Mouse (Mus musculus): ENCODE results near the gene Asphd1. TPM values are rescaled to one million over a fixed set of nuclear protein-coding genes. Genes with fewer than 3 reads are reported as not detected.

Gene Asphd1
- polyA plus RNA-seq, 1 experiment = 1.4 TPM

GRCm38 (mm10) chr7:126932652-126933051 is 16.7 kb downstream of the Asphd1 start:
- Histone ChIP-seq H3K27ac (ENCODE audit: control insufficient read depth, insufficient read depth, low read depth, low read length) (no peak overlapping the region), H3K4me1 (ENCODE audit: control insufficient read depth, insufficient read depth, low read length) (peaks cover 3% of the 10 kb centered on the region), H3K36me3 (ENCODE audit: control insufficient read depth, insufficient read depth, low read length) (peaks cover 2% of the 10 kb centered on the region; the same call in 1 of the 2 replicates), H3K27me3 (ENCODE audit: control insufficient read depth, insufficient read depth, low read length) (no peaks in the 10 kb centered on the region), H3K4me3 (ENCODE audit: control insufficient read depth, low read depth, low read length) (no peak overlapping the region)
- no peak for TF ChIP-seq CTCF (IDR thresholded peaks at IDR 0.05; ENCODE audit: control insufficient read depth, insufficient read depth, insufficient replicate concordance, low read depth, low read length)
- TF ChIP-seq POLR2A (IDR thresholded peaks at IDR 0.05; ENCODE audit: control insufficient read depth, low read depth, low read length) = no peak

GRCm38 (mm10) chr7:126929046-126929445 is 20.3 kb downstream of the Asphd1 start:
- Histone ChIP-seq H3K36me3 (ENCODE audit: control insufficient read depth, insufficient read depth, low read length) (peaks cover 2% of the 10 kb centered on the region; the same call in 1 of the 2 replicates), H3K4me3 (ENCODE audit: control insufficient read depth, low read depth, low read length) (peak overlapping the region; percentile 98), H3K27ac (ENCODE audit: control insufficient read depth, insufficient read depth, low read depth, low read length) (peak overlapping the region; percentile 89), H3K4me1 (ENCODE audit: control insufficient read depth, insufficient read depth, low read length) (peaks cover 3% of the 10 kb centered on the region), H3K27me3 (ENCODE audit: control insufficient read depth, insufficient read depth, low read length) (no peaks in the 10 kb centered on the region)
- TF ChIP-seq CTCF (IDR thresholded peaks at IDR 0.05; ENCODE audit: control insufficient read depth, insufficient read depth, insufficient replicate concordance, low read depth, low read length) = no peak
- no peak for TF ChIP-seq POLR2A (IDR thresholded peaks at IDR 0.05; ENCODE audit: control insufficient read depth, low read depth, low read length)

GRCm38 (mm10) chr7:126928384-126929037 is 20.9 kb downstream of the Asphd1 start, which contains the start of gene Kctd13:
Gene Kctd13, plus strand, starts transcription at chr7:126928879.
- TF ChIP-seq CTCF (IDR thresholded peaks at IDR 0.05; ENCODE audit: control insufficient read depth, insufficient read depth, insufficient replicate concordance, low read depth, low read length) = no peak
- peak; percentile 89 for TF ChIP-seq POLR2A (IDR thresholded peaks at IDR 0.05; ENCODE audit: control insufficient read depth, low read depth, low read length)
- Histone ChIP-seq H3K36me3 (ENCODE audit: control insufficient read depth, insufficient read depth, low read length) (peaks cover 2% of the 10 kb centered on the region; the same call in 1 of the 2 replicates), H3K4me1 (ENCODE audit: control insufficient read depth, insufficient read depth, low read length) (peaks cover 3% of the 10 kb centered on the region), H3K27ac (ENCODE audit: control insufficient read depth, insufficient read depth, low read depth, low read length) (peak within 1 kb of the TSS; percentile 97), H3K27me3 (ENCODE audit: control insufficient read depth, insufficient read depth, low read length) (no peaks in the 10 kb centered on the region), H3K4me3 (ENCODE audit: control insufficient read depth, low read depth, low read length) (peak within 1 kb of the TSS; percentile 98)

- TF ChIP-seq CTCF (IDR thresholded peaks at IDR 0.05; ENCODE audit: control insufficient read depth, insufficient read depth, insufficient replicate concordance, low read depth, low read length) (no peak), POLR2A (IDR thresholded peaks at IDR 0.05; ENCODE audit: control insufficient read depth, low read depth, low read length) (no peak)
- H3K27ac ChIP-seq (ENCODE audit: control insufficient read depth, insufficient read depth, low read depth, low read length) = no peak overlapping the region
These were observed 23.1 kb downstream of the Asphd1 start for GRCm38 (mm10) chr7:126926299-126926698.

GRCm38 (mm10) chr7:126923999-126924398 is 25.4 kb downstream of the Asphd1 start:
- TF ChIP-seq POLR2A (IDR thresholded peaks at IDR 0.05; ENCODE audit: control insufficient read depth, low read depth, low read length) (no peak), CTCF (IDR thresholded peaks at IDR 0.05; ENCODE audit: control insufficient read depth, insufficient read depth, insufficient replicate concordance, low read depth, low read length) (no peak)

More at GRCm38 (mm10) chr7:126926299-126926698, 23.1 kb downstream of the Asphd1 start:
- H3K27me3 ChIP-seq (ENCODE audit: control insufficient read depth, insufficient read depth, low read length) = no peaks in the 10 kb centered on the region
- no peaks in the 10 kb centered on the region; the same call in none of the 2 replicates for H3K4me1 ChIP-seq (ENCODE audit: control insufficient read depth, insufficient read depth, low read length)
- H3K4me3 ChIP-seq (ENCODE audit: control insufficient read depth, low read depth, low read length) = no peak overlapping the region; the same call in 1 of the 2 replicates
- peaks cover 2% of the 10 kb centered on the region for H3K36me3 ChIP-seq (ENCODE audit: control insufficient read depth, insufficient read depth, low read length)

GRCm38 (mm10) chr7:126922624-126923060 is 26.7 kb downstream of the Asphd1 start, which contains the start of gene Tmem219:
Gene Tmem219, minus strand, starts transcription at chr7:126922917.
- H3K27ac ChIP-seq (ENCODE audit: control insufficient read depth, insufficient read depth, low read depth, low read length) = peak within 1 kb of the TSS; percentile 67

More at GRCm38 (mm10) chr7:126923999-126924398, 25.4 kb downstream of the Asphd1 start:
- H3K36me3 ChIP-seq (ENCODE audit: control insufficient read depth, insufficient read depth, low read length) = no peaks in the 10 kb centered on the region; the same call in 1 of the 2 replicates
- no peak overlapping the region for H3K4me3 ChIP-seq (ENCODE audit: control insufficient read depth, low read depth, low read length)
- H3K27ac ChIP-seq (ENCODE audit: control insufficient read depth, insufficient read depth, low read depth, low read length) = peak overlapping the region; percentile 67
- H3K4me1 ChIP-seq (ENCODE audit: control insufficient read depth, insufficient read depth, low read length) = no peaks in the 10 kb centered on the region; the same call in none of the 2 replicates
- H3K27me3 ChIP-seq (ENCODE audit: control insufficient read depth, insufficient read depth, low read length) = no peaks in the 10 kb centered on the region

GRCm38 (mm10) chr7:126921563-126921962 is 27.8 kb downstream of the Asphd1 start:
- Histone ChIP-seq H3K36me3 (ENCODE audit: control insufficient read depth, insufficient read depth, low read length) (no peaks in the 10 kb centered on the region; the same call in 1 of the 2 replicates), H3K4me3 (ENCODE audit: control insufficient read depth, low read depth, low read length) (no peak overlapping the region), H3K4me1 (ENCODE audit: control insufficient read depth, insufficient read depth, low read length) (no peaks in the 10 kb centered on the region; the same call in none of the 2 replicates), H3K27me3 (ENCODE audit: control insufficient read depth, insufficient read depth, low read length) (no peaks in the 10 kb centered on the region), H3K27ac (ENCODE audit: control insufficient read depth, insufficient read depth, low read depth, low read length) (peak overlapping the region; percentile 37)
- TF ChIP-seq POLR2A (IDR thresholded peaks at IDR 0.05; ENCODE audit: control insufficient read depth, low read depth, low read length) = no peak
- no peak for TF ChIP-seq CTCF (IDR thresholded peaks at IDR 0.05; ENCODE audit: control insufficient read depth, insufficient read depth, insufficient replicate concordance, low read depth, low read length)

More at GRCm38 (mm10) chr7:126922624-126923060, 26.7 kb downstream of the Asphd1 start, which contains the start of gene Tmem219:
- Histone ChIP-seq H3K36me3 (ENCODE audit: control insufficient read depth, insufficient read depth, low read length) (no peaks in the 10 kb centered on the region; the same call in 1 of the 2 replicates), H3K27me3 (ENCODE audit: control insufficient read depth, insufficient read depth, low read length) (no peaks in the 10 kb centered on the region), H3K4me3 (ENCODE audit: control insufficient read depth, low read depth, low read length) (no peak within 1 kb of the TSS), H3K4me1 (ENCODE audit: control insufficient read depth, insufficient read depth, low read length) (no peaks in the 10 kb centered on the region; the same call in none of the 2 replicates)
- TF ChIP-seq CTCF (IDR thresholded peaks at IDR 0.05; ENCODE audit: control insufficient read depth, insufficient read depth, insufficient replicate concordance, low read depth, low read length) (no peak), POLR2A (IDR thresholded peaks at IDR 0.05; ENCODE audit: control insufficient read depth, low read depth, low read length) (no peak)
